Mouse (Mus musculus): Measurements from ENCODE around the gene Frs2.
"Not testable (repeated sequence)": the region's sequence is repeated elsewhere in the genome, so short reads cannot be mapped to it uniquely, and the experiment has no call there.

DNA sequence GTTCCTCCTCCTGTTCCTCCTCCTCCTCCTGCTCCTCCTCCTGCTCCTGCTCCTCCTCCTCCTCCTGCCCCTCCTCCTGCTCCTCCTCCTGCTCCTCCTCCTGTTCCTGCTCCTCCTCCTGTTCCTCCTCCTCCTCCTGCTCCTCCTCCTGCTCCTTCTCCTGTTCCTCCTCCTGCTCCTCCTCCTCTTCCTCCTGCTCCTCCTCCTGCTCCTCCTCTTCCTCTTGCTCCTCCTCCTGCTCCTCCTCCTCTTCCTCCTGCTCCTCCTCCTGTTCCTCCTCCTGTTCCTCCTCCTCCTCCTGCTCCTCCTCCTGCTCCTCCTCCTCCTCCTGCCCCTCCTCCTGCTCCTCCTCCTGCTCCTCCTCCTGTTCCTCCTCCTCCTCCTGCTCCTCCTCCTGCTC, 122.6 kb downstream of the Frs2 start:
- TF ChIP-seq CTCF (IDR thresholded peaks at IDR 0.05; ENCODE audit: low read depth); EP300 (optimal IDR thresholded peaks at IDR 0.05): not testable (repeated sequence)
